Mouse (Mus musculus): ENCODE data around the gene Crhr1.

- TF ChIP-seq CTCF (IDR thresholded peaks at IDR 0.05; ENCODE audit: extremely low read depth, insufficient read length, insufficient replicate concordance, low read depth, low read length) (no peak), POLR2A (IDR thresholded peaks at IDR 0.05; ENCODE audit: low read depth, low read length) (no peak)
These were observed 30.0 kb upstream of the Crhr1 start for GRCm38 (mm10) chr11:104102641-104103040.
